Mouse (Mus musculus): Measurements from ENCODE around the gene Catsper2.
A peak's percentile ranks its signal among the peaks of the same experiment; 100 is the strongest.

Catsper2 gene

GRCm38 (mm10) chr2:121413387-121414042, at the start of gene Catsper2, which contains the start of gene Pdia3:
Catsper2 (minus strand) TSS chr2:121413792.
Pdia3 (plus strand) TSS chr2:121413775.
- DNase-seq (ENCODE audit: low spot score), result peak; percentile 76

- DNase-seq (ENCODE audit: low spot score), result no peak
Measured at GRCm38 (mm10) chr2:121460071-121460470, 46.5 kb upstream of the Catsper2 start.

GRCm38 (mm10) chr2:121456692-121457642, 43.4 kb upstream of the Catsper2 start, which contains the start of gene Serinc4:
Serinc4 (minus strand) TSS chr2:121456781.
- DNase-seq (ENCODE audit: low spot score), result peak; percentile 57

- no peak for DNase-seq (ENCODE audit: low spot score)
Measured at GRCm38 (mm10) chr2:121455534-121455933, 41.9 kb upstream of the Catsper2 start.

- no peak for DNase-seq (ENCODE audit: low spot score)
Measured at GRCm38 (mm10) chr2:121453917-121454316, 40.3 kb upstream of the Catsper2 start.

GRCm38 (mm10) chr2:121452990-121453389, 39.4 kb upstream of the Catsper2 start, which contains the start of gene Hypk:
Hypk (plus strand) TSS chr2:121453290.
- no peak for DNase-seq (ENCODE audit: low spot score)

GRCm38 (mm10) chr2:121452361-121452760, 38.8 kb upstream of the Catsper2 start:
- DNase-seq (ENCODE audit: low spot score), result no peak

GRCm38 (mm10) chr2:121450093-121450492, 36.5 kb upstream of the Catsper2 start:
- DNase-seq (ENCODE audit: low spot score), result no peak

GRCm38 (mm10) chr2:121449545-121450011, 36.0 kb upstream of the Catsper2 start:
- DNase-seq (ENCODE audit: low spot score), result no peak

GRCm38 (mm10) chr2:121448739-121449535, 35.3 kb upstream of the Catsper2 start, which contains the start of gene Serf2:
Serf2 (plus strand) TSS chr2:121449195.
- peak; percentile 94 for DNase-seq (ENCODE audit: low spot score)

- no peak for DNase-seq (ENCODE audit: low spot score)
Measured at GRCm38 (mm10) chr2:121448136-121448535, 34.5 kb upstream of the Catsper2 start.

- no peak for DNase-seq (ENCODE audit: low spot score)
Measured at GRCm38 (mm10) chr2:121447006-121447405, 33.4 kb upstream of the Catsper2 start.

- no peak for DNase-seq (ENCODE audit: low spot score)
Measured at GRCm38 (mm10) chr2:121446506-121446905, 32.9 kb upstream of the Catsper2 start.

GRCm38 (mm10) chr2:121445117-121445516, 31.5 kb upstream of the Catsper2 start:
- DNase-seq (ENCODE audit: low spot score), result no peak

- DNase-seq (ENCODE audit: low spot score), result no peak
Measured at GRCm38 (mm10) chr2:121444178-121444577, 30.6 kb upstream of the Catsper2 start, which contains the start of gene Ell3. Ell3 (minus strand) TSS chr2:121444278.

GRCm38 (mm10) chr2:121443068-121443349, 29.4 kb upstream of the Catsper2 start:
- no peak for DNase-seq (ENCODE audit: low spot score)

- no peak for DNase-seq (ENCODE audit: low spot score)
Measured at GRCm38 (mm10) chr2:121442259-121443067, 28.9 kb upstream of the Catsper2 start.

GRCm38 (mm10) chr2:121441800-121442199, 28.2 kb upstream of the Catsper2 start:
- no peak for DNase-seq (ENCODE audit: low spot score)

GRCm38 (mm10) chr2:121440834-121441605, 27.4 kb upstream of the Catsper2 start:
- no peak for DNase-seq (ENCODE audit: low spot score)

- DNase-seq (ENCODE audit: low spot score), result no peak
Measured at GRCm38 (mm10) chr2:121439746-121440145, 26.2 kb upstream of the Catsper2 start.

Data from layer of hippocampus, adult 9-10 months (tissue).